Mouse (Mus musculus): Measurements from ENCODE around the gene Cln3.

DNA sequence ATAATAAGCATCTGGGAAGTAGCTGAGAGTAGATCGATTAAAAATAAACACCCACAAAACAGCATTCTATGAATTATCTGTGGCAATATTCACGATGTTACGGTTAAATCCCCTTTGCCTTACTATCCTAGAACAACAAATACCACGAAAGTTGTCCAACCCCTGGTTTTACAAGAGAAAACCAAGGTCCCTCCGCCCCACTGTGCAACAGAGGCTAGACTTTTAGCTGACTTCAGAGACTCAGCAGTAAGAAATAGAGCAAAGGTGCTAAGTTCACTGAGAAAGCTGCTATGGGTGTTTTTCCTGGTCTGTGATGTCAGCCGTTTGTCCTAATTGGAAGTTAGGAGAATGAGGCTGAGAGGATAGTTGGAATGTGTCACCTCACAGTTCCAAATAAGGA is 1.9 kb downstream of the Cln3 start:
- TF ChIP-seq CTCF (IDR thresholded peaks at IDR 0.05; ENCODE audit: control insufficient read depth, insufficient read depth, insufficient read length), result no peak
- no peak for TF ChIP-seq USF1 (IDR thresholded peaks at IDR 0.05; ENCODE audit: low read depth)
- no peak for TF ChIP-seq MYOD1 (IDR thresholded peaks at IDR 0.05; ENCODE audit: control insufficient read depth, insufficient read length, low read depth)
- TF ChIP-seq MAX (IDR thresholded peaks at IDR 0.05), result no peak
- TF ChIP-seq CEBPB (IDR thresholded peaks at IDR 0.05; ENCODE audit: low read depth), result no peak
- TF ChIP-seq MYOG (IDR thresholded peaks at IDR 0.05; ENCODE audit: control insufficient read depth, extremely low read depth, insufficient read length), result no peak

All from C2C12 (cell line).